Mouse (Mus musculus) heart, postnatal 0 days (tissue): ENCODE measurements around the gene Lrrc4. TPM values are rescaled to one million over a fixed set of nuclear protein-coding genes. Genes with fewer than 3 reads are reported as not detected.

Experiments used
- ATAC-seq: fragments of 200-750 bp; cut with Nextera tagmentation; 2 replicates; pipeline ENCODE4 v1.8.0; 2017; ENCODE audit warnings: low read depth, moderate number of reproducible peaks, moderate library complexity; ENCODE audit not compliant: insufficient read depth
- DNase-seq: peaks from one replicate; pipeline ENCODE4 v3.0.0-alpha.2; 2016; ENCODE audit warnings: low spot score
- H3K27ac ChIP-seq: fragments of 300-500 bp; sonication (generic); 2 replicates; pipeline ENCODE4 v1.5.1; 2014; ENCODE audit warnings: low read depth, mild to moderate bottlenecking
- H3K27me3 ChIP-seq: fragments of 300-500 bp; sonication (generic); 2 replicates; pipeline ENCODE4 v1.6.1; 2014; ENCODE audit warnings: low read length, mixed read lengths; ENCODE audit not compliant: control insufficient read depth, insufficient read depth
- H3K36me3 ChIP-seq: fragments of 300-500 bp; sonication (generic); replicated peaks from 2 replicates; pipeline ENCODE4 v1.6.1; 2014; ENCODE audit warnings: low read length, mixed read lengths; ENCODE audit not compliant: control insufficient read depth, insufficient read depth
- H3K4me1 ChIP-seq: fragments of 300-500 bp; sonication (generic); 2 replicates; pipeline ENCODE4 v1.6.1; 2014; ENCODE audit warnings: antibody characterized with exemption; ENCODE audit not compliant: control insufficient read depth, insufficient read depth
- H3K4me2 ChIP-seq: fragments of 300-500 bp; sonication (generic); 2 replicates; pipeline ENCODE4 v1.6.1; 2014; ENCODE audit warnings: low read depth, mild to moderate bottlenecking, low read length, moderate library complexity
- H3K4me3 ChIP-seq: fragments of 300-500 bp; sonication (generic); 2 replicates; pipeline ENCODE4 v1.5.1; 2014; ENCODE audit warnings: low read depth, low read length
- H3K9ac ChIP-seq: fragments of 300-500 bp; sonication (generic); replicated peaks from 2 replicates; pipeline ENCODE4 v1.6.1; 2014; ENCODE audit warnings: low read depth, low read length, mixed read lengths
- H3K9me3 ChIP-seq: fragments of 300-500 bp; sonication (generic); replicated peaks from 2 replicates; pipeline ENCODE4 v1.6.1; 2016; ENCODE audit warnings: low read length; ENCODE audit not compliant: control insufficient read depth
- CTCF ChIP-seq: IDR thresholded peaks from 2 replicates; pipeline ENCODE4 v1.5.1; 2016; ENCODE audit warnings: antibody characterized with exemption, control low read depth, low read depth
- EP300 ChIP-seq: IDR thresholded peaks from 2 replicates; pipeline ENCODE4 v1.6.1; 2016; ENCODE audit warnings: antibody characterized with exemption, low read depth
- WGBS: fragments of 180-500 bp; shearing (Covaris S2); extraction: QIAGEN DNeasy Blood & Tissue Kit; methylation state at CpG from one replicate; pipeline ENCODE4 v1.1.7; 2014; 5-methylcytosine and 5-hydroxymethylcytosine counted together
- polyA plus RNA-seq: library from polyadenylated mRNA; unstranded; fragments of >200 nt; fragmentation: Nextera tagmentation; extraction: Ambion mirVana; gene quantifications from 2 replicates; pipeline ENCODE4 v1.2.1, GENCODE M21; 2015
- total RNA-seq: library from RNA; depleted of rRNA; stranded (reverse); fragments of >200 nt; gene quantifications from 2 replicates; pipeline ENCODE4 v1.2.3, GENCODE M21; 2014; ENCODE audit warnings: low replicate concordance

Gene Lrrc4
- total and polyA plus RNA-seq, 2 experiments from 2014 or later, result 0.12 to 1.8 TPM

DNA sequence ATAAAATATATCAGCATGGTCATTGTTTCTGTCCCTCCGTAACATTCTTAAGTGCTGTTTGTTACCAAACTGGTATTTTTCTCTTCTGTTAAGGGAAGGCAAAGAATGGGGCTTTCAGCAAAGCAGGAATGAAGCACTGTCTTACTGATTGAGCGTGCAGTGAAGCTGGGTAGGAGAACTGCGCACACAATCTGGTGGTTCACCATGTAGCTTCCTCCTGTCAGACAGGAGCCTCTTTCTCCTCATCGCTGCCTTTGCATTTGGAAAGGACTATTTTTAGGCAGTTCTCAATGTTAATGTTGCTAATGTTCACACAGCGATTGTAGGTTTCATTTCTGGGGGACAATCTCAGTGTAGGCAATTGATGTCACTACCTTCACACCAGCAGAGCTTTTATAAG lies 162.3 kb downstream of the Lrrc4 start:
- no peak for DNase-seq

DNA sequence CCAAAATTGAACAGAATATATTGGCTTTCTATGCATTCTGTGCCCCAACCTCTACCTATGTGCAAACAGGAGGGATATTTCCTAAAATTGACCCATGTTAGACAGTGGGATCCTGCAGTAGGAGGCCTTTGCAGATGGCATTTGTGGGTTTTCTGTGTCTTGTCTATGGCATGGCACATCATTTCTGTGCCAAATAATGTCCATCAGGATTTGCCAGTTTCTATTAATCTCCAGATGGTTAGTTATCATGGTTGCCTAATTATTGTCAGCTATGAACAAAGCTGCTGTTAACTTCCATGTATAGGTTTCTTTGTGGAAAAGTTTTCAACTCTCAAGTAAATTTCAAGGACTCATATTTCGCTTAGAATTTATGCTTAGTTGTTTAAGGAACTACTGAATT lies 164.0 kb downstream of the Lrrc4 start:
- 98% methylated on average over 1 of the region's 1 CpGs for WGBS
- TF ChIP-seq EP300, result no peak
- TF ChIP-seq CTCF, result no peak
- ATAC-seq, result no peak

More for the DNA sequence above, 162.3 kb downstream of the Lrrc4 start:
- H3K4me3 ChIP-seq, result no peak overlapping the region
- peaks cover 16% of the 10 kb centered on the region; the same call in 1 of the 2 replicates for H3K36me3 ChIP-seq
- H3K27me3 ChIP-seq, result no peaks in the 10 kb centered on the region
- H3K27ac ChIP-seq, result no peak overlapping the region
- no peaks in the 10 kb centered on the region for H3K9me3 ChIP-seq
- no peaks in the 10 kb centered on the region for H3K4me1 ChIP-seq
- no peak overlapping the region for H3K9ac ChIP-seq
- WGBS, result 84% methylated on average over 5 of the region's 5 CpGs
- no peak for ATAC-seq
- no peak overlapping the region for H3K4me2 ChIP-seq
- TF ChIP-seq CTCF, result no peak
- no peak for TF ChIP-seq EP300

GRCm38 (mm10) chr6:28664716-28665115 lies 166.8 kb downstream of the Lrrc4 start:
- 80% methylated on average over 3 of the region's 3 CpGs for WGBS

More for the DNA sequence above, 164.0 kb downstream of the Lrrc4 start:
- H3K27ac ChIP-seq, result no peak overlapping the region
- H3K36me3 ChIP-seq, result peaks cover 16% of the 10 kb centered on the region; the same call in 1 of the 2 replicates
- H3K4me1 ChIP-seq, result no peaks in the 10 kb centered on the region
- no peaks in the 10 kb centered on the region for H3K27me3 ChIP-seq
- no peak overlapping the region for H3K9ac ChIP-seq
- H3K4me2 ChIP-seq, result no peak overlapping the region
- no peak overlapping the region for H3K4me3 ChIP-seq
- no peak for DNase-seq
- no peaks in the 10 kb centered on the region for H3K9me3 ChIP-seq

DNA sequence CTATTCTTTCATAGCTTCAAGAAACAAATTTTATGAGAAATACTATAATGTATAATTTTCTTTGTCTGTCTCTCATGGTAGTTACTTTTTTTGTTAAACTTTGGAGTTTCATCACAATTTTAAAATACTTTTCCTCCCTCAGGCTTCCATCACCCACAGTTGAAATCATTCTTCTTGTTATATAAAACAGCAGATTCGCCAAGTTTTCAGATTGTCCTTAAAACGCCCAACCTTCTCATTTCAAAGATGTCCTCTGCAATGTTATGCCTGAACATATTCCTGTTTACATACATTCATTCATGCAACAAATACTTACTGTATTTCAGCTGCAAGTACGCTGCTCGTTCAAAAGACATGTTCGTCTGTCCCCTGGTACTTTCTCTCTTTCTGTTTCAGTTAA lies 167.9 kb downstream of the Lrrc4 start:
- Histone ChIP-seq H3K4me3 (no peak overlapping the region), H3K9me3 (no peaks in the 10 kb centered on the region), H3K36me3 (0 out of 2 replicates have a peak, but pooled peaks cover 3% of the 10 kb centered on the region), H3K4me2 (no peak overlapping the region), H3K4me1 (no peaks in the 10 kb centered on the region), H3K27me3 (no peaks in the 10 kb centered on the region), H3K9ac (no peak overlapping the region), H3K27ac (no peak overlapping the region)
- no peak for TF ChIP-seq CTCF
- no peak for TF ChIP-seq EP300
- no peak for ATAC-seq
- no peak for DNase-seq
- 87% methylated on average over 5 of the region's 5 CpGs for WGBS

More at GRCm38 (mm10) chr6:28664716-28665115, 166.8 kb downstream of the Lrrc4 start:
- H3K9me3 ChIP-seq, result no peaks in the 10 kb centered on the region
- ATAC-seq (no peak), DNase-seq (no peak)
- H3K4me1 ChIP-seq, result no peaks in the 10 kb centered on the region
- H3K36me3 ChIP-seq, result peaks cover 11% of the 10 kb centered on the region; the same call in 1 of the 2 replicates
- no peak overlapping the region for H3K9ac ChIP-seq
- no peak overlapping the region for H3K4me3 ChIP-seq
- no peak overlapping the region for H3K4me2 ChIP-seq
- TF ChIP-seq EP300 (no peak), CTCF (no peak)
- no peak overlapping the region for H3K27ac ChIP-seq
- H3K27me3 ChIP-seq, result no peaks in the 10 kb centered on the region

GRCm38 (mm10) chr6:28663004-28663403 lies 168.5 kb downstream of the Lrrc4 start:
- Histone ChIP-seq H3K4me1 (no peaks in the 10 kb centered on the region), H3K36me3 (no peaks in the 10 kb centered on the region), H3K9me3 (no peaks in the 10 kb centered on the region), H3K9ac (no peak overlapping the region), H3K27me3 (no peaks in the 10 kb centered on the region), H3K27ac (no peak overlapping the region), H3K4me3 (no peak overlapping the region), H3K4me2 (no peak overlapping the region)
- WGBS, result 86% methylated on average over 3 of the region's 3 CpGs
- ATAC-seq (no peak), DNase-seq (no peak)
- no peak for TF ChIP-seq EP300
- no peak for TF ChIP-seq CTCF

GRCm38 (mm10) chr6:28656511-28656910 lies 175.0 kb downstream of the Lrrc4 start:
- 92% methylated on average over 5 of the region's 5 CpGs for WGBS
- ATAC-seq (no peak), DNase-seq (no peak)
- TF ChIP-seq EP300 (no peak), CTCF (no peak)
- Histone ChIP-seq H3K27me3 (no peaks in the 10 kb centered on the region), H3K27ac (no peak overlapping the region), H3K36me3 (no peaks in the 10 kb centered on the region; the same call in 1 of the 2 replicates), H3K4me3 (no peak overlapping the region), H3K4me1 (no peaks in the 10 kb centered on the region), H3K4me2 (no peak overlapping the region), H3K9ac (no peak overlapping the region), H3K9me3 (no peaks in the 10 kb centered on the region)
